Mouse (Mus musculus): ENCODE results near the gene Gm20388.

- peak; percentile 55 for TF ChIP-seq CTCF (IDR thresholded peaks at IDR 0.05; ENCODE audit: low read depth)
- no peak for TF ChIP-seq EP300 (IDR thresholded peaks at IDR 0.05; ENCODE audit: low read depth)
Observed at GRCm38 (mm10) chr8:122433269-122433905, 2522.7 kb downstream of the Gm20388 start.

Measured in liver, embryonic 14.5 days (tissue).